Mouse (Mus musculus) heart, adult 10 weeks (tissue): ENCODE results near the gene Nadk2. TPM values are rescaled to one million over a fixed set of nuclear protein-coding genes. Genes with fewer than 3 reads are reported as not detected.

Source experiments
- polyA plus RNA-seq: library from polyadenylated mRNA; stranded (reverse); fragments of 350-450 nt; fragmentation: Illumina TruSeq; extraction: RNeasy Lipid Tissue Mini Kit (QIAGEN cat#74804); gene quantifications from one replicate; pipeline ENCODE4 v1.2.3, GENCODE M21; 2014; ENCODE audit warnings: low read depth, low replicate concordance

The Nadk2 gene
- 66.7 TPM for polyA plus RNA-seq

DNA sequence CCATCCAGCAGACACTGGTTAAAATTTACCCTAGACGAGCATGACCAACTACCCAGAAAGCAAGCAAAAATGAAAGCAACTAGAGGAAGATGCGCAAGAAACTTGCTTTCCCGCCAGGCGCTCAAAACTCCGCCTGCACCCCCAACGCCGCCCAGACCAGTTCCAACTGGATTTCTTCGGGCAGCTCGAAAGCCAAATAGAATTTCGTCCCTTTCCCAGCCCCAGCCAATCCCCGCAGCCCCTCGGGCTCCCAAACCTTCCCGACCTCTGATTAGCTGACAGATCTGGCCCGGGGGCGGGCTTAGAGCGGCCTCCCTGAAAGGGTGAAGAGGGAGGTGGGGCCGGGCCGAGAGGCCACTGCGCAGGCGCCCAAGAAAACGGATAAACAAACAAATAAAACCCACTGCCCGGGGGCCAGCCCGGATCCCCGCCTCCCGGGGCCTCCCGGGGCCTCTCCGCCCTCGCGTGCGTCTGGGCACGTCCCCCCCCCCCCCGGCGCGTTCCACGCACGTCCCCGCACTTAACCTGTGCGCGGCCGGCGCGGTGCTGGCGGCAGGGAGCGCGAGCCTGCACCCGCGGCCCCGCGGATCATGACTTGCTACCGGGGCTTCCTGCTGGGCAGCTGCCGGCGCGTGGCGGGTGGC lies at the start of gene Nadk2:
Gene Nadk2 (plus strand): TSS at position 349 of the 644 bp plus-strand sequence.

DNA sequence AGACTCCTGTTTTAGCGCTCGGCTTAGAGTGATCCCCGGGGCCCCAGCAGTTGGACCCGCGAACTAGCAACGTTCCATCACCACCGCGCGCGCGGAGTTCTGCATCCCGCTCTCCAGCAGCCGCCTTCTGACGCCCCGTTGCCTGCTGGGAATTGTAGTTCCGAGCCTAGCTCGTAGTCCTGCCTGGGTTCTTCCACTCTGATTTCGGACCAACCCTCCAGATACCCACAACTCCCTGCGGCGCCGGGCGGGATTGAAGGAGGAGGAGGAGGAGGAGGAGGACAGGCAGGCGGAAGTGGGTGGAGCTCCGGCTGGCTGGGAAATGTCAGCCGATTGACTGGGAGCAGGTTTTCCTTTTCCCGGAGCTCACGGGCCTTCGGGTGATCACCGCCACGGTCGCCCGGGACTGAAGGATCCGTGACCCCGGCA lies 69.2 kb downstream of the Nadk2 start, which contains the start of gene Lmbrd2:
Gene Lmbrd2 (plus strand): TSS at position 299 of the 429 bp plus-strand sequence.

DNA sequence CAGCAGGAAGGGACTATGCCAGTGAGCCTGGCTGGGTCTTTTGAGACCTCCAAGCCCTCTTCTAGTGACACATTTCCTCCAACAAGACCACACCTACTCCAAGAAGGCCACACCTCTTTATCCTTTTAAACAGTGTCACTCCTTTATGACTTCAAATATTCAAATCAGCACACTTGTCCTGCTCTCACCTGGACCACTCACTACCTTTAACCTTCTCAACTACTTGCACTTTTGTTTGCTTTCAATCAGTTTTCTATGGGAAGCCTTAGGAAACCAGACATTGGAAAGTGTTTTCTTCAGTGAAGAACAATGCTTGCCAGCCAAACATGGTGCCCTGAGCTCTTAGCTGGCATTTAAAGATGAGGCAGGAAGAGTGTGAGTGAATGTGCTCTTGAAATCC lies 84.3 kb downstream of the Nadk2 start, which contains the start of gene Skp2:
Gene Skp2 (minus strand): TSS at position 101 of the 400 bp plus-strand sequence.

Other genes starting within 250 kb of the Nadk2 start
- gene Ranbp3l, start 103.3 kb upstream of the Nadk2 start, polyA plus RNA-seq = not detected
- 6.2 TPM for gene Lmbrd2, start 69.3 kb downstream of the Nadk2 start, polyA plus RNA-seq
- 0.97 TPM for gene Skp2, start 84.2 kb downstream of the Nadk2 start, polyA plus RNA-seq
- gene Ugt3a1, start 205.6 kb downstream of the Nadk2 start, polyA plus RNA-seq = not detected